Mouse (Mus musculus) E14TG2a.4 (cell line): ENCODE measurements around the gene Tmtc4.

Experiments used
- CTCF ChIP-seq: conservative IDR thresholded peaks from 2 replicates; pipeline ENCODE4 v1.5.1; 2014; ENCODE audit warnings: low read length
- NANOG ChIP-seq: IDR thresholded peaks from 2 replicates; pipeline ENCODE4 v1.6.1; 2014; ENCODE audit warnings: borderline replicate concordance, low read length, mixed read lengths

- no peak for TF ChIP-seq CTCF
- TF ChIP-seq NANOG, result no peak
Measured at GRCm38 (mm10) chr14:123027876-123028275, 44.0 kb upstream of the Tmtc4 start.
